Mouse (Mus musculus): ENCODE results near the gene Taf5l.
"Not testable (repeated sequence)": the region's sequence is repeated elsewhere in the genome, so short reads cannot be mapped to it uniquely, and the experiment has no call there.

Gene Taf5l

DNA sequence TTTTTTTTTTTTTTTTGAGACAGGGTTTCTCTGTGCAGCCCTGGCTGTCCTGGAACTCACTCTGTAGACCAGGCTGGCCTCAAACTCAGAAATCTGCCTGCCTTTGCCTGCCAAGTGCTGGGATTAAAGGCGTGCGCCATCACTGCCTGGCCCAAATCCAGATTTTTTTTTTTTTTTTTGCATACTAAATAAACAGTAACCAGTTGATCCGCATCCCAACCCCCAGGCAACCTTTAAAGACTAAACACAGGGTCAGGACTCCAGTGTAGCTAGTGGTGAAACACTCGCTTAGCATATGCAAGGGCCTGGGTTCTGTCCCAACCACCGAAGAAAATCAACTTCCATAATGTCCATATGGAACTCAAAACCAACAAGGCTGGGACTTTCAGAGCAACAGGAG, 60.6 kb downstream of the Taf5l start:
- not testable (repeated sequence) for DNase-seq (ENCODE audit: low read depth, low spot score)

DNA sequence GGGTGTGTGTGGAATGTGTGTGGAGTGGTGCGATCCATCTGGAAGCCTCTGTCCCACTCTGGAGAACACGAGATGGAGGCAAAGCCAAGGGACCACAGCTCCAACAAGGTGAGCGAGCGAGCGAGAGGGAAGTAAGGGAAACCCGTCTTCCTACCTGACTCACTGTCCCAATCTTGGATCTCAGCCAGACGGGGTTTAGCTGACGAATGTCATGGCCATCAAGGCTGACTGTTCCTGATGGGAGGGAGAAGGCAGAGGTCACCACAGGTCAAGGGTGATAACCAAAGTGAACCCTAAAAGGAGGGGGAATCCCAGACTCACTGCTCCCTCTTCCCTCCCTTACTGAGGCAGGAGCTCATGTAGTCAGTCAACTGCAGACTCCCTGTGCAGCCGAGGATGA, 61.1 kb downstream of the Taf5l start:
- DNase-seq (ENCODE audit: low read depth, low spot score), result no peak

DNA sequence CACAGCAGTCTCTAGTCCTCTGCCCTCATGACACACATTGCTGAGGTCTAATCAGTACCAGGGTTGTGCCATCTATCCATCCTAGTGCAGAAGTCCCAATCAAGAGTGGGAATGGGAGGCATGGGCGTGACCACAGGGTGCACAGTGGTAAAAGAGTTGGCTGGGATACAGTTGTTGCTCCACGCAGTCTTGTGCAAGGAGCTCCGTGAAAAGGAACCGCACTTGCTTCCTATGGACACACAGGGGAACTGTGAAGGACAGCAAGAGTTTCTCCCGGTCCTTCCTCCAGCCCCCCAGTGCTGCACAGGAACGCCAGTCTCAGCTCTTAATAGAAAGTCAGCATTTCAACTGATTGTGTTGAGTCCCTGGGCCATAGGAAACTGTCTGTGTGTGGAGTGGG, 61.7 kb downstream of the Taf5l start:
- no peak for DNase-seq (ENCODE audit: low read depth, low spot score)

DNA sequence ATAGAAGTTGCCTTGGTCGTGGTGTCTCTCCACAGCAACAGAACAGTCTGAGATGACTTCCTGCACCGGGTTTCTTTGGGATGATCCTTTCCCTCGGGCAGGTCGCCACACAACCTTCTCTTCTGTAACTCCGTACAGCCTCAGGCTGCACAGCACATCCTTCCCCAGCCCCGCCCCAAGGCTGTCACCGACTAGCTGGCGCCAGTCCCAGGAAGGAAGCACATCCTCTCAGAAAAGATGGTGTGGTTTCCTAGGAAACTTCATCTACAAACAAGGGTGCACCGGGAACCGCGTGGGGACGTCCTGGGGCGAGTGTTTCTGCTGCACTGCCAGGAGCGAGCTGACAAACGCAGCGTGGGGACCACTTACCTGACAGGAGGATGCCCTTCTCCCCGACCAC, 63.1 kb downstream of the Taf5l start:
- no peak for DNase-seq (ENCODE audit: low read depth, low spot score)

DNA sequence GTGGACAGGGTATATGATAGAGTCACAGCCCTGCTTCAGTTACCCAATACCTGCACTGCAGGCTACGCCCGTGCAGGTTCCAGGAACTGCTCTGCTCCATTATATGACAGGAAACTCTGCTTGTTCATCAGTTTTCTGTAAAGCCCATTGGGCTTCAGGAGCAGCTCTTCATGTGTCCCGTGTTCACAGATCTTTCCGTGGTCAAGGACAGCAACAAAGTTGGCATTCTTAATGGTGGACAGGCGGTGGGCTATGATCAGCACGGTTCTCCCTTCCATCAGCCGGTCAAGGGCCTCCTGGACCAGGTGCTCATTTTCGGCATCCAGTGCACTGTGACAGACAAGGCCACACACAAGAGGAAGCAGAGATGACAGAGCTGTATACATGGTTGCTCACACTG, 67.0 kb downstream of the Taf5l start:
- no peak for DNase-seq (ENCODE audit: low read depth, low spot score)

DNA sequence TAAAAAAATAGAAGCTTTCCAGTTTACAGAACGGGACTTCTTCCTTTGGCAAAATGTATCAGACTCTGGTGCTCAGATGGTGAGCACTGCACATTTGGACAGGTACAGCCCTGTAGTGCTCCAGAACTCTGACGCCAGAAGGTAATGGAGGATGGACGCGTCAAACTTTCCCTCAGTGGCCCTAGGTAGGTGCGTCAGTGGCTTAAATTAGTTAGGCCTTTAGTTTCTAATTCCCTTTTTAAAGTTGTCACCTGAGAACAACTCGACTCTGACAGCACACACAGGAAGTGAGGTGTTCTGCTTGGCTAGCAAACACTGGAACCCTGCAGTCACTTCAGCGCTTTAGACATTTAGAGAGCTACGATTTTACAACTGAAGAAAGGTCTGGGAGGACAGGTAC, 67.5 kb downstream of the Taf5l start:
- no peak for DNase-seq (ENCODE audit: low read depth, low spot score)

DNA sequence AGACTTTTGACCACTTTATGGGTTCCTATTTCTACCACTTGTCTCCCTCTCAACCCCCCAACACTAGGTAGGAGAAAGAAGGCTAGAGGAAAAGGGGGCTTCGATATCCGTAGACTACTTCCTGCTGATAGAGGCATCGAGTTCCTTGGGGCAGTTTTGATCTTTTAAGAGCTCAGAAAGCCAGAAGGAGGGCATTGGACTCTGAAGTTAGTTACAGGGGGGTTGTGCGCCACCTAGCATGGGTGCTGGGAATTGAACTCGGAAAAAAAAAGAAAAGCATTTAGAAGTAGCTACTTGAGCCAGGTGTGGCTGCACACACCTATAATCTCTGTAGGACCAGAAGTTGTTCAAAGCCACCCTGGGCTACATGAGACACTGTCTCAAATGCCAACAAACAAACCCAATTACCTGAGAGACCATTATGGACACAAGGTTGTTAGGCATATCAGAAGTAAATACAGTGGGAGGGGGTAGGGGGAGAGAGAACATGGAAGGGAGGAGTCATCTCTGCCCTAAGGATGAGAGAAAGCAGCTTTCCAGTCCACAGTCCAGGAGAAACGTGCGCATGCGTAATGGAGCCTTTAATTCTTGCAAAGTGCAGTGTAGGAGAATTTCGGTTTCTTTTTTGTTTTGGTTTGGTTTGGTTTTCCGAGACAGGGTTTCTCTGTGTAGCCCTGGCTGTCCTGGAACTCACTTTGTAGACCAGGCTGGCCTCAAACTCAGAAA, 71.0 kb downstream of the Taf5l start:
- DNase-seq (ENCODE audit: low read depth, low spot score), result peak; percentile 34

DNA sequence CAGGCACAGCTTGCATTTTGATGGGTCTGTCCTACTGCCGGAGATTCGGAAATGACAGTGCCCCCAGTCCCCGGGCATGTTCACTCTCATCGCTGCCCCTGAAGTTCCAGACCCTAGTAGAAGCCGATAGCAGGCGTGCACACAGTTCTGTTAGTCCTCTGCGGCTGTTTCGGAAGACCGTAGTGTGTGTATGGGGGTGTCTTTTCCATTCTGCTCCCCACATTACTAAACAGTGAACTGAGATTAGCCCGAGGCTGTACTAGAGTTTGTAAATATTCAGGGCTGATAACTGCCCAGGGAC, 71.6 kb downstream of the Taf5l start:
- no peak for DNase-seq (ENCODE audit: low read depth, low spot score)

DNA sequence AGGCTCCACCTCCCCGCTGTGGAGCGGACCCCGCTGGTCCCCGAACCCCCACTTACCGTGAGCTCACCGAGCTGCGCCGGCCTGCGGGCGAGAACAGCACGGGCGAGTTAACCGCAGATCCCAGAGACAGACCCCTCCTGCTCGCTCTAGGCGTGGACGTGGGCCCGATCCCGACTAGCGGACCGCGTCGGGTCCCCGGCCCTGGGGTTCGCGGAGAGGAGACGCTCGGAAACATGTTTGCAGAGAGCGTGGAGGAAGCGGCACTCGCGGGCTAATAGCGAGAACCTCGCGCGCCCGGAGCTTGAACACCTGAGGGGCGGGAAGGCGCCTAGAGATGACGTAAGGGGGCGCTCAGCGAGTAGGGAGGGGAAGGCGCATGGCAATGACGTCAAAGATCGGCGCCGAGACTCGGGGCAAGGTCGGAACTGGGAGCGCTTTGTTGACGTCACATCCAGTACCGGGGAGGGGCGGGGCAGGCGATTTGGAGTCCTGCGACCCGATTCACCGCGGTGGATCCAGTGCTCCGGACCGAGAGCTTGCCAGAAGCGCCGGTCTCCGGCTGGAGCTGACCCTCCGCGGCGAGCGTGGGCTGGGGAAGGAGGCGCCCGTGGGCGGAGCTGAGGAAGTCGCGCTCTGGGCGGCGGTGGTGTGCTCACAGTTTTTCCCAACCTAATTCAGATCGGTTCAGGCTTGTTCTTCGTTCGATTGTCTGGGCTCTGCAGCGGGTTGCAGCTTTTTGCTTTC, 72.1 kb downstream of the Taf5l start, which contains the start of gene Nup133:
Nup133 (minus strand) TSS at position 324 of the 744 bp plus-strand sequence.
- DNase-seq (ENCODE audit: low read depth, low spot score), result peak; percentile 99

All from embryo, embryonic 11.5 days (tissue).